ENCODE assay signal across 34 mouse cellular contexts in genomic region chr12:80493311-80493710, GRCm38 (mm10). TPM values are rescaled to one million over a fixed set of nuclear protein-coding genes. Genes with fewer than 3 reads are reported as not detected.
A peak's percentile ranks its signal among the peaks of the same experiment; 100 is the strongest.
DNase-seq lines count a peak whose midpoint lies in the region; ATAC-seq and TF ChIP-seq lines count a peak whose summit lies in the region.
"Had no signal": no experiment of that assay in that cellular context is flagged by ENCODE, and none has a peak within 500 bp of the region (broad histone marks: within the 10 kb centered on the region; RNA-seq: fewer than 3 reads in every experiment).

No protein-coding gene starts in this region.

- peak; percentile 57 for DNase-seq in heart, adult 11 months
- no peak for DNase-seq in heart, postnatal 36 days
- DNase-seq in lung, embryonic 14.5 days, result no peak
- DNase-seq in lung, postnatal 14 days, result no peak
- DNase-seq in ES-CJ7 (ENCODE audit: low read depth, low spot score) (peak; percentile 55), liver (no peak)
- peak; percentile 8 for DNase-seq in naive thymus-derived CD4-positive, alpha-beta T cell, adult 2 months (ENCODE audit: low read depth)
- no peak for DNase-seq in kidney, adult 11 months
- DNase-seq: adrenal gland, adult 8-10 months; cerebellum, adult 8-10 months; cerebellum, postnatal 25 days; gastrocnemius, postnatal 25 days; heart, adult 18-20 months; heart, postnatal 10 days; kidney, adult 9 months; kidney, postnatal 10 days; liver, postnatal 0 days; retina, postnatal 1 day; right cerebral cortex, postnatal 14 days; thymus, adult 18-20 months; thymus, postnatal 25 days had no signal

- no peaks in the 10 kb centered on the region for H3K27me3 ChIP-seq in lung, embryonic 14.5 days (ENCODE audit: insufficient read depth, low read length)
- H3K27me3 ChIP-seq: CH12.LX; forebrain, embryonic 13.5 days; heart, embryonic 13.5 days; intestine, embryonic 15.5 days; limb, embryonic 13.5 days; liver, embryonic 12.5 days; neural tube, embryonic 13.5 days had no signal

- peaks cover 43% of the 10 kb centered on the region for H3K36me3 ChIP-seq in lung, embryonic 14.5 days (ENCODE audit: insufficient read depth)

- ATAC-seq in lung, embryonic 14.5 days (ENCODE audit: insufficient read depth), result no peak
- ATAC-seq: forebrain, embryonic 13.5 days; hindbrain, embryonic 16.5 days; intestine, embryonic 15.5 days; liver, embryonic 12.5 days; liver, postnatal 0 days; midbrain, embryonic 16.5 days had no signal

- no peak overlapping the region for H3K27ac ChIP-seq in lung, embryonic 14.5 days (ENCODE audit: low read depth)
- H3K27ac ChIP-seq: forebrain, embryonic 13.5 days; heart, embryonic 13.5 days; hindbrain, embryonic 10.5 days; intestine, embryonic 15.5 days; limb, embryonic 13.5 days; liver, embryonic 12.5 days; midbrain, embryonic 10.5 days; neural tube, embryonic 13.5 days had no signal

- 0 out of 2 replicates have a peak, but pooled peaks have one; percentile 4 for TF ChIP-seq CTCF in lung, embryonic 14.5 days (IDR thresholded peaks at IDR 0.05; ENCODE audit: low read depth)

- H3K9ac ChIP-seq in lung, embryonic 14.5 days, result no peak overlapping the region
- H3K9ac ChIP-seq: forebrain, embryonic 13.5 days; heart, embryonic 13.5 days; intestine, embryonic 15.5 days; limb, embryonic 13.5 days; liver, embryonic 12.5 days; liver, postnatal 0 days; neural tube, embryonic 13.5 days had no signal

- H3K4me1 ChIP-seq in lung, embryonic 14.5 days (ENCODE audit: insufficient read depth), result no peaks in the 10 kb centered on the region
- H3K4me1 ChIP-seq: forebrain, embryonic 13.5 days; heart, embryonic 13.5 days; hindbrain, embryonic 10.5 days; intestine, embryonic 15.5 days; limb, embryonic 13.5 days; liver, embryonic 12.5 days; midbrain, embryonic 10.5 days; neural tube, embryonic 13.5 days had no signal

- 93% methylated on average over 5 of the region's 5 CpGs for WGBS in lung, embryonic 14.5 days

- intact Hi-C loops in heart, postnatal 36 days (cut with DNase I), result no loop called here

- H3K4me2 ChIP-seq in lung, embryonic 14.5 days, result no peak overlapping the region
- H3K4me2 ChIP-seq: forebrain, embryonic 13.5 days; heart, embryonic 13.5 days; intestine, embryonic 15.5 days; limb, embryonic 13.5 days; liver, embryonic 12.5 days; neural tube, embryonic 13.5 days had no signal

- no peak overlapping the region for H3K4me3 ChIP-seq in lung, embryonic 14.5 days (ENCODE audit: low read depth, low read length)
- H3K4me3 ChIP-seq: forebrain, embryonic 13.5 days; heart, embryonic 13.5 days; hindbrain, embryonic 10.5 days; intestine, embryonic 15.5 days; limb, embryonic 13.5 days; liver, embryonic 12.5 days; midbrain, embryonic 10.5 days; myocyte; neural tube, embryonic 13.5 days had no signal

- H3K9me3 ChIP-seq in lung, embryonic 14.5 days (ENCODE audit: low read depth, low read length), result no peaks in the 10 kb centered on the region
- H3K9me3 ChIP-seq: forebrain, embryonic 13.5 days; heart, embryonic 13.5 days; hindbrain, embryonic 10.5 days; intestine, embryonic 15.5 days; limb, embryonic 13.5 days; liver, embryonic 12.5 days; neural tube, embryonic 13.5 days had no signal

RNA-seq across cellular contexts. Expression of gene Galnt16, which starts 24.8 kb away (rescaled TPM):
- 1 to 10 TPM; 2.7 to 3.7 TPM for total RNA-seq in heart, postnatal 36 days (2021)
- 4.8 and 6.7 TPM in 2 replicates for polyA plus RNA-seq in lung, embryonic 14.5 days (2014; fragmentation: Nextera tagmentation; extraction: Ambion mirVana)
- total RNA-seq: CH12.LX; megakaryocyte progenitor cell, adult 5-6 weeks had no signal

RNA-seq across cellular contexts. Expression of gene Exd2, which starts 30.4 kb away (rescaled TPM):
- 10 to 100 TPM; 12.8 to 14.4 TPM for total RNA-seq in heart, postnatal 36 days (2021)
- polyA plus RNA-seq in lung, embryonic 14.5 days (2014; fragmentation: Nextera tagmentation; extraction: Ambion mirVana), result 28.5 and 29.5 TPM in 2 replicates

RNA-seq across cellular contexts. Expression of gene Dcaf5, which starts 56.9 kb away (rescaled TPM):
- 10 to 100 TPM; 38.4 TPM for total RNA-seq in heart, postnatal 36 days (2021)
- polyA plus RNA-seq in lung, embryonic 14.5 days (2014; fragmentation: Nextera tagmentation; extraction: Ambion mirVana), result 9.9 and 10.7 TPM in 2 replicates

Comparison
In these comparisons a context has a peak if more than half of its experiments do, and no peak if none do; other contexts are left out.
1. DNase-seq: peak in heart, adult 11 months (single experiment), ES-CJ7 (single experiment) and naive thymus-derived CD4-positive, alpha-beta T cell, adult 2 months (single experiment); none in heart, postnatal 36 days (0 of 2), lung, embryonic 14.5 days (single experiment), lung, postnatal 14 days (single experiment), liver (single experiment) and kidney, adult 11 months (single experiment).